Mouse (Mus musculus): ENCODE measurements at regions not wholly inside any gene's neighbourhood (a gene's known extent, or its start where the extent isn't known, plus 50 kb on each side); places are given as distances from the start of the nearest gene placed in this dataset.

- H3K4me2 ChIP-seq (ENCODE audit: low read depth, low read length), result no peak overlapping the region
- peak; percentile 28 for DNase-seq (ENCODE audit: low spot score)
Measured at GRCm38 (mm10) chr11:18370861-18371260, 417.2 kb upstream of the Etaa1 start.

GRCm38 (mm10) chr11:18354866-18355265, 401.2 kb upstream of the Etaa1 start:
- ATAC-seq (replicated peaks; ENCODE audit: insufficient number of reproducible peaks, low FRiP score, low TSS enrichment, low read depth) (no peak), DNase-seq (ENCODE audit: low spot score) (no peak)
- Histone ChIP-seq H3K4me1 (ENCODE audit: control insufficient read depth, insufficient read depth, low read length) (no peaks in the 10 kb centered on the region), H3K9ac (replicated peaks; ENCODE audit: low read length) (no peak overlapping the region), H3K27ac (replicated peaks; ENCODE audit: low read depth, low read length) (no peak overlapping the region), H3K27me3 (ENCODE audit: control insufficient read depth, insufficient read depth, low read length) (no peaks in the 10 kb centered on the region), H3K4me2 (ENCODE audit: low read depth, low read length) (no peak overlapping the region), H3K9me3 (replicated peaks; ENCODE audit: control insufficient read depth, low read length) (no peaks in the 10 kb centered on the region), H3K4me3 (ENCODE audit: low read depth, low read length) (no peak overlapping the region), H3K36me3 (replicated peaks; ENCODE audit: control insufficient read depth, insufficient read depth, low read depth, low read length) (no peaks in the 10 kb centered on the region)
- 75% methylated on average over 3 of the region's 3 CpGs for WGBS

More at GRCm38 (mm10) chr11:18370861-18371260, 417.2 kb upstream of the Etaa1 start:
- Histone ChIP-seq H3K27me3 (ENCODE audit: control insufficient read depth, insufficient read depth, low read length) (no peaks in the 10 kb centered on the region), H3K9ac (replicated peaks; ENCODE audit: low read length) (no peak overlapping the region), H3K27ac (replicated peaks; ENCODE audit: low read depth, low read length) (no peak overlapping the region), H3K9me3 (replicated peaks; ENCODE audit: control insufficient read depth, low read length) (no peaks in the 10 kb centered on the region), H3K4me1 (ENCODE audit: control insufficient read depth, insufficient read depth, low read length) (no peaks in the 10 kb centered on the region), H3K4me3 (ENCODE audit: low read depth, low read length) (no peak overlapping the region), H3K36me3 (replicated peaks; ENCODE audit: control insufficient read depth, insufficient read depth, low read depth, low read length) (no peaks in the 10 kb centered on the region)
- 22% methylated on average over 3 of the region's 3 CpGs for WGBS
- ATAC-seq (replicated peaks; ENCODE audit: insufficient number of reproducible peaks, low FRiP score, low TSS enrichment, low read depth), result no peak

- Histone ChIP-seq H3K4me2 (ENCODE audit: low read depth, low read length) (no peak overlapping the region), H3K9ac (replicated peaks; ENCODE audit: low read length) (no peak overlapping the region), H3K27ac (replicated peaks; ENCODE audit: low read depth, low read length) (no peak overlapping the region), H3K36me3 (replicated peaks; ENCODE audit: control insufficient read depth, insufficient read depth, low read depth, low read length) (no peaks in the 10 kb centered on the region), H3K9me3 (replicated peaks; ENCODE audit: control insufficient read depth, low read length) (no peaks in the 10 kb centered on the region), H3K4me3 (ENCODE audit: low read depth, low read length) (no peak overlapping the region), H3K27me3 (ENCODE audit: control insufficient read depth, insufficient read depth, low read length) (no peaks in the 10 kb centered on the region), H3K4me1 (ENCODE audit: control insufficient read depth, insufficient read depth, low read length) (no peaks in the 10 kb centered on the region)
- ATAC-seq (replicated peaks; ENCODE audit: insufficient number of reproducible peaks, low FRiP score, low TSS enrichment, low read depth), result no peak
- no peak for DNase-seq (ENCODE audit: low spot score)
- 87% methylated on average over 4 of the region's 4 CpGs for WGBS
Measured at GRCm38 (mm10) chr11:18354156-18354555, 400.5 kb upstream of the Etaa1 start.

- Histone ChIP-seq H3K36me3 (replicated peaks; ENCODE audit: control insufficient read depth, insufficient read depth, low read depth, low read length) (no peaks in the 10 kb centered on the region), H3K27me3 (ENCODE audit: control insufficient read depth, insufficient read depth, low read length) (no peaks in the 10 kb centered on the region), H3K4me1 (ENCODE audit: control insufficient read depth, insufficient read depth, low read length) (no peaks in the 10 kb centered on the region), H3K27ac (replicated peaks; ENCODE audit: low read depth, low read length) (no peak overlapping the region), H3K4me2 (ENCODE audit: low read depth, low read length) (no peak overlapping the region), H3K9ac (replicated peaks; ENCODE audit: low read length) (no peak overlapping the region), H3K9me3 (replicated peaks; ENCODE audit: control insufficient read depth, low read length) (no peaks in the 10 kb centered on the region), H3K4me3 (ENCODE audit: low read depth, low read length) (no peak overlapping the region)
- no peak for ATAC-seq (replicated peaks; ENCODE audit: insufficient number of reproducible peaks, low FRiP score, low TSS enrichment, low read depth)
- WGBS, result 80% methylated on average over 3 of the region's 3 CpGs
- no peak for DNase-seq (ENCODE audit: low spot score)
Measured at GRCm38 (mm10) chr11:18347841-18348240, 394.2 kb upstream of the Etaa1 start.

GRCm38 (mm10) chr11:18313510-18314301, 360.0 kb upstream of the Etaa1 start:
- Histone ChIP-seq H3K27ac (replicated peaks; ENCODE audit: low read depth, low read length) (no peak overlapping the region), H3K27me3 (ENCODE audit: control insufficient read depth, insufficient read depth, low read length) (no peaks in the 10 kb centered on the region), H3K36me3 (replicated peaks; ENCODE audit: control insufficient read depth, insufficient read depth, low read depth, low read length) (no peaks in the 10 kb centered on the region), H3K4me2 (ENCODE audit: low read depth, low read length) (no peak overlapping the region), H3K9ac (replicated peaks; ENCODE audit: low read length) (no peak overlapping the region), H3K4me3 (ENCODE audit: low read depth, low read length) (no peak overlapping the region), H3K9me3 (replicated peaks; ENCODE audit: control insufficient read depth, low read length) (no peaks in the 10 kb centered on the region), H3K4me1 (ENCODE audit: control insufficient read depth, insufficient read depth, low read length) (no peaks in the 10 kb centered on the region)
- no peak for ATAC-seq (replicated peaks; ENCODE audit: insufficient number of reproducible peaks, low FRiP score, low TSS enrichment, low read depth)
- DNase-seq (ENCODE audit: low spot score), result no peak
- 63% methylated on average over 8 of the region's 8 CpGs for WGBS

GRCm38 (mm10) chr11:18296194-18297125, 342.8 kb upstream of the Etaa1 start:
- DNase-seq (ENCODE audit: low spot score), result no peak
- Histone ChIP-seq H3K9me3 (replicated peaks; ENCODE audit: control insufficient read depth, low read length) (no peaks in the 10 kb centered on the region), H3K27ac (replicated peaks; ENCODE audit: low read depth, low read length) (no peak overlapping the region), H3K9ac (replicated peaks; ENCODE audit: low read length) (no peak overlapping the region), H3K4me2 (ENCODE audit: low read depth, low read length) (no peak overlapping the region), H3K4me3 (ENCODE audit: low read depth, low read length) (no peak overlapping the region), H3K4me1 (ENCODE audit: control insufficient read depth, insufficient read depth, low read length) (no peaks in the 10 kb centered on the region), H3K27me3 (ENCODE audit: control insufficient read depth, insufficient read depth, low read length) (no peaks in the 10 kb centered on the region), H3K36me3 (replicated peaks; ENCODE audit: control insufficient read depth, insufficient read depth, low read depth, low read length) (no peaks in the 10 kb centered on the region)
- no peak for ATAC-seq (replicated peaks; ENCODE audit: insufficient number of reproducible peaks, low FRiP score, low TSS enrichment, low read depth)
- 65% methylated on average over 2 of the region's 2 CpGs for WGBS

DNA sequence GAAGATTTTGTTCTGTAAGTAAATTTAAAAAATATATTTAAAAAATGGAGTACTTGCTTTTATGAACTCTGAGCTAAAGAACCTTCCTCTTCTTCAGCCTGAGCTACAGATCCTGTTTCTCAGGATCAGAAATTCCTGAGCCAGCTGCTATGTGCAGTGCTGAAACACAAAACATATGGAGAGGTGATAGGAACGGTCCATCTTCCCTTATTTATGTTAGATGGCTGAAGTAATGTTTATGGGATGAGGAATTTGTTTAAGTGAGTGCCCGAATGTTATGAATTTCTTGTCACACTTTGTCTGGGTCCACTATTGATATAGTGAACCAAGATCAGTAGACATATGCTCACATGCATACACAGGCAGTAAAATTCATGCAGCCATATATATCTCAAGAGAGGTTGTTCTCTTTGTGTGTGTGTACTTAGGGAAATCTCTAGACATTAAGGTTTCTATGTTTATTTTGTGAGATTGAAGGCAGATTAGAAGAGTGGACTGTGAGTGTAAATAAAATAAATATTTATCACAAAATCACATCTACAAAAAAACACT, 325.0 kb upstream of the Etaa1 start:
- DNase-seq (ENCODE audit: low spot score) (peak; percentile 2), ATAC-seq (replicated peaks; ENCODE audit: insufficient number of reproducible peaks, low FRiP score, low TSS enrichment, low read depth) (no peak)
- no peak overlapping the region for H3K27ac ChIP-seq (replicated peaks; ENCODE audit: low read depth, low read length)
- H3K4me2 ChIP-seq (ENCODE audit: low read depth, low read length), result no peak overlapping the region
- no peak overlapping the region for H3K9ac ChIP-seq (replicated peaks; ENCODE audit: low read length)
- WGBS, result 52% methylated on average over 2 of the region's 2 CpGs
- H3K27me3 ChIP-seq (ENCODE audit: control insufficient read depth, insufficient read depth, low read length), result no peaks in the 10 kb centered on the region
- H3K36me3 ChIP-seq (replicated peaks; ENCODE audit: control insufficient read depth, insufficient read depth, low read depth, low read length), result no peaks in the 10 kb centered on the region
- no peak overlapping the region for H3K4me3 ChIP-seq (ENCODE audit: low read depth, low read length)
- H3K9me3 ChIP-seq (replicated peaks; ENCODE audit: control insufficient read depth, low read length), result no peaks in the 10 kb centered on the region
- no peaks in the 10 kb centered on the region for H3K4me1 ChIP-seq (ENCODE audit: control insufficient read depth, insufficient read depth, low read length)

DNA sequence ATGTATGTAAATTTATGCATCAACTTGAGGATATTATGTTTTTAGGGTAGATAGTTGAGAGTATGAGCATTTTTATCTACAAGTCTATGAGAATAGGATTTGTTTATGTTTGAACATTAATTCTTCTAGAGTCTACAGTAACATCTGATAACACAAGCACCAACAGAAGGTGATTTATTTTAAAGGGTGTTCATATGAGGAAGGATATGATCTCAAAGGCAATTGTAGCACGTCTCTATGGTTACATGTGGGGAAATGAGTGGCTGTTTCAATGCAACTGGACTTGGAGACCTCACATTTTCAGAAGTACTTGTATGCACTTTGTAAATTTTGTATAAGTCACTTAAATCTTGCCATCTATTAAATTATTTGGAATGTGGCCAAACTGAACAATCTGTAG, 318.7 kb upstream of the Etaa1 start:
- Histone ChIP-seq H3K27me3 (ENCODE audit: control insufficient read depth, insufficient read depth, low read length) (no peaks in the 10 kb centered on the region), H3K4me1 (ENCODE audit: control insufficient read depth, insufficient read depth, low read length) (no peaks in the 10 kb centered on the region), H3K36me3 (replicated peaks; ENCODE audit: control insufficient read depth, insufficient read depth, low read depth, low read length) (no peaks in the 10 kb centered on the region), H3K9me3 (replicated peaks; ENCODE audit: control insufficient read depth, low read length) (no peaks in the 10 kb centered on the region), H3K9ac (replicated peaks; ENCODE audit: low read length) (no peak overlapping the region), H3K27ac (replicated peaks; ENCODE audit: low read depth, low read length) (no peak overlapping the region), H3K4me2 (ENCODE audit: low read depth, low read length) (no peak overlapping the region), H3K4me3 (ENCODE audit: low read depth, low read length) (no peak overlapping the region)
- WGBS, result 83% methylated on average over 1 of the region's 1 CpGs
- DNase-seq (ENCODE audit: low spot score) (no peak), ATAC-seq (replicated peaks; ENCODE audit: insufficient number of reproducible peaks, low FRiP score, low TSS enrichment, low read depth) (no peak)

Data from embryonic facial prominence, embryonic 11.5 days (tissue).